Mouse (Mus musculus) adrenal gland, adult 8-10 months (tissue): ENCODE measurements around the gene Arhgef40. TPM values are rescaled to one million over a fixed set of nuclear protein-coding genes. Genes with fewer than 3 reads are reported as not detected.

ENCODE experiments used
- total RNA-seq, 4 experiments: library from RNA; stranded (reverse); gene quantifications; 2 replicates each; pipeline ENCODE4 v1.2.4; 2022

Arhgef40 gene
- total RNA-seq, 4 experiments from 2014 or later: 40.7 to 74.9 (median 57.2) TPM

Other genes starting within 250 kb of the Arhgef40 start
- gene Ang4, start 211.1 kb upstream of the Arhgef40 start, total RNA-seq: not detected
- gene AY358078, start 184.7 kb upstream of the Arhgef40 start, total RNA-seq: not detected
- not detected for gene Ear6, start 131.0 kb upstream of the Arhgef40 start, total RNA-seq
- gene Mettl17, start 99.9 kb upstream of the Arhgef40 start, total RNA-seq: 10 to 100 TPM; 31.5 to 50.1 (median 45.6) TPM
- gene Slc39a2, start 91.8 kb upstream of the Arhgef40 start, total RNA-seq: 1 to 10 TPM in 1 of 4 experiments, under 1 TPM in 3; 0.20 to 1.2 (median 0.66) TPM
- 100 to 1,000 TPM; 209 to 364 (median 285) TPM for gene Ndrg2, start 70.6 kb upstream of the Arhgef40 start, total RNA-seq
- gene Tppp2, start 66.3 kb upstream of the Arhgef40 start, total RNA-seq: not detected
- gene Rnase13, start 61.9 kb upstream of the Arhgef40 start, total RNA-seq: not detected
- 1 to 10 TPM; 1.1 to 2.2 (median 1.6) TPM for gene Tmem253, start 30.9 kb downstream of the Arhgef40 start, total RNA-seq
- 10 to 100 TPM; 52.7 to 86.6 (median 71.6) TPM for gene Zfp219, start 36.0 kb downstream of the Arhgef40 start, total RNA-seq
- not detected for gene Olfr221, start 57.7 kb downstream of the Arhgef40 start, total RNA-seq
- gene Hnrnpc, start 119.3 kb downstream of the Arhgef40 start, total RNA-seq: 100 to 1,000 TPM; 181 to 335 (median 196) TPM
- gene Rpgrip1, start 126.0 kb downstream of the Arhgef40 start, total RNA-seq: 1 to 10 TPM in 2 of 4 experiments, under 1 TPM in 2; 0.44 to 2.3 (median 1.4) TPM
- gene Supt16, start 212.7 kb downstream of the Arhgef40 start, total RNA-seq: 10 to 100 TPM; 56.0 to 73.9 (median 61.4) TPM